Mouse (Mus musculus): ENCODE results near the gene Taf6l. TPM values are rescaled to one million over a fixed set of nuclear protein-coding genes. Genes with fewer than 3 reads are reported as not detected.

Taf6l gene
- polyA plus RNA-seq (2015; fragmentation: Nextera tagmentation; extraction: Ambion mirVana), result 30.8 and 32.2 TPM in 2 replicates

GRCm38 (mm10) chr19:8786008-8786781 lies at the start of gene Taf6l:
TSS of gene Taf6l (minus strand) at chr19:8786417.
- peak within 1 kb of the TSS; percentile 86 for H3K4me3 ChIP-seq (replicated peaks; ENCODE audit: low read length)
- H3K27ac ChIP-seq (ENCODE audit: low read length), result peak within 1 kb of the TSS; percentile 81
- peak within 1 kb of the TSS; percentile 64 for H3K4me2 ChIP-seq (ENCODE audit: low read length)
- under 1% methylated on average over 32 of the region's 32 CpGs for WGBS
- H3K36me3 ChIP-seq (ENCODE audit: control insufficient read depth, insufficient read depth), result peaks cover 8% of the 10 kb centered on the region
- H3K4me1 ChIP-seq (replicated peaks; ENCODE audit: control insufficient read depth, insufficient read depth, low read length), result peaks cover 16% of the 10 kb centered on the region
- ATAC-seq, result peak; percentile 100
- H3K27me3 ChIP-seq (replicated peaks; ENCODE audit: control insufficient read depth, insufficient read depth, low read length), result no peaks in the 10 kb centered on the region
- H3K9me3 ChIP-seq (ENCODE audit: control insufficient read depth, low read length), result no peaks in the 10 kb centered on the region
- peak within 1 kb of the TSS; percentile 81 for H3K9ac ChIP-seq (replicated peaks; ENCODE audit: low read depth, low read length)

- Histone ChIP-seq H3K4me2 (ENCODE audit: low read length) (no peak overlapping the region), H3K9ac (replicated peaks; ENCODE audit: low read depth, low read length) (no peak overlapping the region), H3K36me3 (ENCODE audit: control insufficient read depth, insufficient read depth) (peaks cover 49% of the 10 kb centered on the region), H3K9me3 (ENCODE audit: control insufficient read depth, low read length) (no peaks in the 10 kb centered on the region), H3K27me3 (replicated peaks; ENCODE audit: control insufficient read depth, insufficient read depth, low read length) (no peaks in the 10 kb centered on the region), H3K27ac (ENCODE audit: low read length) (no peak overlapping the region), H3K4me3 (replicated peaks; ENCODE audit: low read length) (no peak overlapping the region), H3K4me1 (replicated peaks; ENCODE audit: control insufficient read depth, insufficient read depth, low read length) (no peaks in the 10 kb centered on the region)
- WGBS, result 87% methylated on average over 4 of the region's 4 CpGs
- no peak for ATAC-seq
Measured at GRCm38 (mm10) chr19:8832971-8833370, 46.8 kb upstream of the Taf6l start.

- no peak overlapping the region for H3K9ac ChIP-seq (replicated peaks; ENCODE audit: low read depth, low read length)
- H3K9me3 ChIP-seq (ENCODE audit: control insufficient read depth, low read length), result no peaks in the 10 kb centered on the region
- ATAC-seq, result 0 out of 2 replicates have a peak, but pooled peaks have one; percentile 7
- H3K4me3 ChIP-seq (replicated peaks; ENCODE audit: low read length), result no peak overlapping the region
- H3K4me2 ChIP-seq (ENCODE audit: low read length), result no peak overlapping the region
- peaks cover 65% of the 10 kb centered on the region for H3K36me3 ChIP-seq (ENCODE audit: control insufficient read depth, insufficient read depth)
- H3K4me1 ChIP-seq (replicated peaks; ENCODE audit: control insufficient read depth, insufficient read depth, low read length), result no peaks in the 10 kb centered on the region
- 80% methylated on average over 11 of the region's 11 CpGs for WGBS
- H3K27ac ChIP-seq (ENCODE audit: low read length), result no peak overlapping the region
- no peaks in the 10 kb centered on the region for H3K27me3 ChIP-seq (replicated peaks; ENCODE audit: control insufficient read depth, insufficient read depth, low read length)
Measured at GRCm38 (mm10) chr19:8831262-8831661, 45.0 kb upstream of the Taf6l start.

DNA sequence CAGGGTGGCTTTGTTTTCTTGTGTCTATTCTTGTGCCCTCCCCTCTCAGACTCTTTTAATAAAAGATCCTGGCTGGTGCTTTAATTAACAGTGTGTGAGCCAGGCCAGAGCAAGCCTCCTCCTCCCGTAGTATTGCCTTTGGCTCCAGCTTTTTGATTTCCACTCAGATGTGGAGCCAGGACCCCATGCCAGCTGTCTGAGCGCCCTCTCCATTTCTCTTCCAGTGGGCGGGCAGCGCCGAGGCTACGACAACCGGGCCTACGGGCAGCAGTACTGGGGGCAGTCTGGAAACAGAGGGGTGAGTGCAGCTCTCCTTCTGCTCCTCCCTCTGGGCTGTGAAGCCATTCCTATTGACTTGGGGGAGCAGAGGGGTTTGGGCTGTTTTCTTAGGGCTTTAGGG lies 44.4 kb upstream of the Taf6l start:
- no peak overlapping the region for H3K4me2 ChIP-seq (ENCODE audit: low read length)
- H3K9ac ChIP-seq (replicated peaks; ENCODE audit: low read depth, low read length), result no peak overlapping the region
- no peaks in the 10 kb centered on the region for H3K27me3 ChIP-seq (replicated peaks; ENCODE audit: control insufficient read depth, insufficient read depth, low read length)
- peak; percentile 31; the same call in 1 of the 2 replicates for ATAC-seq
- no peak overlapping the region; the same call in 1 of the 2 replicates for H3K27ac ChIP-seq (ENCODE audit: low read length)
- H3K36me3 ChIP-seq (ENCODE audit: control insufficient read depth, insufficient read depth), result peaks cover 70% of the 10 kb centered on the region
- H3K4me1 ChIP-seq (replicated peaks; ENCODE audit: control insufficient read depth, insufficient read depth, low read length), result no peaks in the 10 kb centered on the region
- H3K9me3 ChIP-seq (ENCODE audit: control insufficient read depth, low read length), result no peaks in the 10 kb centered on the region
- 70% methylated on average over 8 of the region's 8 CpGs for WGBS
- no peak overlapping the region for H3K4me3 ChIP-seq (replicated peaks; ENCODE audit: low read length)

- Histone ChIP-seq H3K27ac (ENCODE audit: low read length) (no peak within 1 kb of the TSS; the same call in 1 of the 2 replicates), H3K4me1 (replicated peaks; ENCODE audit: control insufficient read depth, insufficient read depth, low read length) (no peaks in the 10 kb centered on the region), H3K4me2 (ENCODE audit: low read length) (no peak within 1 kb of the TSS), H3K4me3 (replicated peaks; ENCODE audit: low read length) (no peak within 1 kb of the TSS), H3K27me3 (replicated peaks; ENCODE audit: control insufficient read depth, insufficient read depth, low read length) (no peaks in the 10 kb centered on the region), H3K9ac (replicated peaks; ENCODE audit: low read depth, low read length) (no peak within 1 kb of the TSS), H3K9me3 (ENCODE audit: control insufficient read depth, low read length) (no peaks in the 10 kb centered on the region), H3K36me3 (ENCODE audit: control insufficient read depth, insufficient read depth) (peaks cover 76% of the 10 kb centered on the region)
- ATAC-seq, result no peak
- WGBS, result 83% methylated on average over 8 of the region's 8 CpGs
Measured at GRCm38 (mm10) chr19:8829660-8830059, 43.4 kb upstream of the Taf6l start, which contains the start of gene AC129217.1. TSS of gene AC129217.1 (plus strand) at chr19:8829773.

DNA sequence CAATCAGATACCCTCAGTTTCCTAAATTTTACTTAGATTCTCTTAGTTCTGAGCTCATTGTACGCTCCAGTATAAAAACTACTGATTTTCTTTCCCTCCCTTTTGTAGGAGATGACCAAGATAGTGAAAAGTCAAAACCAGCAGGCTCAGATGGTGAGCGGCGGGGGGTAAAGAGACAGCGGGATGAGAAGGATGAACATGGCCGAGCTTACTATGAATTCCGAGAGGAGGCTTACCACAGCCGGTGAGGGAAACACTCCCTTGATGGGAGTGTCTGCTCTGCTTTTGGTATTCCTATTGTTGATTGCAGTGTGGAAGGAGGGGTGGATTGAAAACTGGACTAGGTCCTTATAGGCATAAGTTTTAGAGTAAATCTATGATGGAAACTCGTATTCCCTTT lies 36.5 kb upstream of the Taf6l start:
- Histone ChIP-seq H3K36me3 (ENCODE audit: control insufficient read depth, insufficient read depth) (peaks cover 31% of the 10 kb centered on the region), H3K4me1 (replicated peaks; ENCODE audit: control insufficient read depth, insufficient read depth, low read length) (peaks cover 27% of the 10 kb centered on the region)

GRCm38 (mm10) chr19:8821146-8821545 lies 34.9 kb upstream of the Taf6l start:
- Histone ChIP-seq H3K4me1 (replicated peaks; ENCODE audit: control insufficient read depth, insufficient read depth, low read length) (peaks cover 39% of the 10 kb centered on the region), H3K9me3 (ENCODE audit: control insufficient read depth, low read length) (no peaks in the 10 kb centered on the region), H3K9ac (replicated peaks; ENCODE audit: low read depth, low read length) (peak overlapping the region; percentile 93), H3K4me2 (ENCODE audit: low read length) (peak overlapping the region; percentile 78), H3K27me3 (replicated peaks; ENCODE audit: control insufficient read depth, insufficient read depth, low read length) (no peaks in the 10 kb centered on the region), H3K36me3 (ENCODE audit: control insufficient read depth, insufficient read depth) (peaks cover 16% of the 10 kb centered on the region), H3K27ac (ENCODE audit: low read length) (no peak overlapping the region; the same call in 1 of the 2 replicates), H3K4me3 (replicated peaks; ENCODE audit: low read length) (peak overlapping the region; percentile 99)
- ATAC-seq, result no peak
- WGBS, result 1% methylated on average over 7 of the region's 7 CpGs

More for the DNA sequence above, 36.5 kb upstream of the Taf6l start:
- 68% methylated on average over 8 of the region's 8 CpGs for WGBS
- 0 out of 2 replicates have a peak overlapping the region, but pooled peaks have one; percentile 15 for H3K9ac ChIP-seq (replicated peaks; ENCODE audit: low read depth, low read length)
- peak overlapping the region; percentile 11 for H3K4me3 ChIP-seq (replicated peaks; ENCODE audit: low read length)
- ATAC-seq, result no peak
- no peaks in the 10 kb centered on the region for H3K9me3 ChIP-seq (ENCODE audit: control insufficient read depth, low read length)
- no peaks in the 10 kb centered on the region for H3K27me3 ChIP-seq (replicated peaks; ENCODE audit: control insufficient read depth, insufficient read depth, low read length)
- peak overlapping the region; percentile 78 for H3K4me2 ChIP-seq (ENCODE audit: low read length)
- H3K27ac ChIP-seq (ENCODE audit: low read length), result no peak overlapping the region

GRCm38 (mm10) chr19:8820424-8820956 lies 34.3 kb upstream of the Taf6l start:
- Histone ChIP-seq H3K27me3 (replicated peaks; ENCODE audit: control insufficient read depth, insufficient read depth, low read length) (no peaks in the 10 kb centered on the region), H3K9me3 (ENCODE audit: control insufficient read depth, low read length) (no peaks in the 10 kb centered on the region), H3K4me2 (ENCODE audit: low read length) (peak overlapping the region; percentile 78), H3K27ac (ENCODE audit: low read length) (peak overlapping the region; percentile 100), H3K4me1 (replicated peaks; ENCODE audit: control insufficient read depth, insufficient read depth, low read length) (peaks cover 45% of the 10 kb centered on the region), H3K36me3 (ENCODE audit: control insufficient read depth, insufficient read depth) (peaks cover 11% of the 10 kb centered on the region), H3K4me3 (replicated peaks; ENCODE audit: low read length) (peak overlapping the region; percentile 99), H3K9ac (replicated peaks; ENCODE audit: low read depth, low read length) (peak overlapping the region; percentile 93)
- 0% methylated on average over 48 of the region's 48 CpGs for WGBS
- peak; percentile 7 for ATAC-seq

- H3K27me3 ChIP-seq (replicated peaks; ENCODE audit: control insufficient read depth, insufficient read depth, low read length), result no peaks in the 10 kb centered on the region
- H3K9ac ChIP-seq (replicated peaks; ENCODE audit: low read depth, low read length), result peak within 1 kb of the TSS; percentile 93
- H3K27ac ChIP-seq (ENCODE audit: low read length), result peak within 1 kb of the TSS; percentile 100
- H3K4me3 ChIP-seq (replicated peaks; ENCODE audit: low read length), result peak within 1 kb of the TSS; percentile 99
- peak within 1 kb of the TSS; percentile 92 for H3K4me2 ChIP-seq (ENCODE audit: low read length)
- H3K4me1 ChIP-seq (replicated peaks; ENCODE audit: control insufficient read depth, insufficient read depth, low read length), result peaks cover 47% of the 10 kb centered on the region
- peaks cover 5% of the 10 kb centered on the region for H3K36me3 ChIP-seq (ENCODE audit: control insufficient read depth, insufficient read depth)
- H3K9me3 ChIP-seq (ENCODE audit: control insufficient read depth, low read length), result no peaks in the 10 kb centered on the region
- WGBS, result under 1% methylated on average over 82 of the region's 83 CpGs
- peak; percentile 94 for ATAC-seq
Measured at GRCm38 (mm10) chr19:8819596-8820423, 33.6 kb upstream of the Taf6l start, which contains the start of gene Hnrnpul2. TSS of gene Hnrnpul2 (plus strand) at chr19:8820010.

Measured in forebrain, embryonic 16.5 days (tissue).